Mouse (Mus musculus) G1E (cell line): ENCODE results near the gene Kcns1. TPM values are rescaled to one million over a fixed set of nuclear protein-coding genes. Genes with fewer than 3 reads are reported as not detected.

ENCODE experiments used
- ATAC-seq: 2 replicates; pipeline ENCODE4 v1.8.0; 2016; ENCODE audit warnings: mild to moderate bottlenecking; ENCODE audit not compliant: insufficient number of reproducible peaks, poor library complexity, low FRiP score, severe bottlenecking; ENCODE audit errors: extremely low read depth
- DNase-seq: peaks from one replicate; pipeline ENCODE4 v3.0.0; 2012; ENCODE audit warnings: low spot score
- H3K27me3 ChIP-seq: 2 replicates; pipeline ENCODE4 v1.6.1; 2012; ENCODE audit warnings: mild to moderate bottlenecking, low read length, inconsistent platforms; ENCODE audit not compliant: insufficient read depth
- H3K36me3 ChIP-seq: replicated peaks from 2 replicates; pipeline ENCODE3; 2012; ENCODE audit warnings: mild to moderate bottlenecking, inconsistent platforms
- H3K4me1 ChIP-seq: 2 replicates; pipeline ENCODE4 v1.6.1; 2012; ENCODE audit warnings: low read depth, low read length, inconsistent platforms, mixed read lengths; ENCODE audit not compliant: insufficient read depth
- H3K4me3 ChIP-seq: 2 replicates; pipeline ENCODE4 v1.5.1; 2012; ENCODE audit warnings: low read depth, mild to moderate bottlenecking, inconsistent platforms, low read length, moderate library complexity, mixed read lengths
- H3K9me3 ChIP-seq: replicated peaks from 2 replicates; pipeline ENCODE4 v1.6.1; 2012; ENCODE audit warnings: inconsistent platforms
- CTCF ChIP-seq: IDR thresholded peaks from 2 replicates; pipeline ENCODE4 v1.5.1; 2012; ENCODE audit warnings: low read depth, low read length, inconsistent platforms, mixed read lengths
- GATA1 ChIP-seq: IDR thresholded peaks from 2 replicates; pipeline ENCODE4 v1.6.1; 2012; ENCODE audit warnings: borderline replicate concordance, low read length, inconsistent platforms, mixed read lengths
- GATA2 ChIP-seq: IDR thresholded peaks from 2 replicates; pipeline ENCODE4 v1.6.1; 2012; ENCODE audit warnings: low read depth, low read length, inconsistent platforms, borderline replicate concordance
- POLR2AphosphoS5 ChIP-seq: IDR thresholded peaks from 2 replicates; pipeline ENCODE4 v1.6.1; 2012; ENCODE audit warnings: low read depth, low read length, inconsistent platforms; ENCODE audit not compliant: insufficient replicate concordance
- TAL1 ChIP-seq: conservative IDR thresholded peaks from 2 replicates; pipeline ENCODE4 v1.6.1; 2012; ENCODE audit warnings: low read depth, low read length, inconsistent platforms, mixed read lengths
- polyA plus RNA-seq: library from polyadenylated mRNA; stranded (reverse); fragments of >175 nt; gene quantifications from 2 replicates; pipeline ENCODE4 v1.2.3, GENCODE M21; 2012
- total RNA-seq, 2 experiments: library from RNA; stranded (forward) in 1 of 2; stranded (reverse) in 1 of 2; fragments of 200-1000 nt in 1 of 2; fragments of >200 nt in 1 of 2; fragmentation: Nextera tagmentation in 1 of 2; gene quantifications; 2 replicates each; pipeline ENCODE4 v1.2.3; 2014 to 2017

Gene Kcns1
- total and polyA plus RNA-seq, 3 experiments: not detected

GRCm38 (mm10) chr2:164164941-164165340, 6.0 kb downstream of the Kcns1 start:
- H3K9me3 ChIP-seq: peaks cover 7% of the 10 kb centered on the region
- DNase-seq (no peak), ATAC-seq (no peak)
- H3K27me3 ChIP-seq: peaks cover 3% of the 10 kb centered on the region; the same call in 1 of the 2 replicates
- no peak for TF ChIP-seq GATA2
- no peak for TF ChIP-seq CTCF
- TF ChIP-seq POLR2AphosphoS5: no peak
- TF ChIP-seq TAL1: no peak
- TF ChIP-seq GATA1: no peak
- H3K4me3 ChIP-seq: no peak overlapping the region
- H3K36me3 ChIP-seq: no peaks in the 10 kb centered on the region
- no peaks in the 10 kb centered on the region for H3K4me1 ChIP-seq

GRCm38 (mm10) chr2:164161515-164162055, 9.3 kb downstream of the Kcns1 start:
- Histone ChIP-seq H3K4me3 (no peak overlapping the region), H3K4me1 (no peaks in the 10 kb centered on the region), H3K36me3 (peaks cover 16% of the 10 kb centered on the region), H3K27me3 (no peaks in the 10 kb centered on the region; the same call in 1 of the 2 replicates), H3K9me3 (no peaks in the 10 kb centered on the region)
- ATAC-seq (no peak), DNase-seq (no peak)
- TF ChIP-seq POLR2AphosphoS5: no peak

DNA sequence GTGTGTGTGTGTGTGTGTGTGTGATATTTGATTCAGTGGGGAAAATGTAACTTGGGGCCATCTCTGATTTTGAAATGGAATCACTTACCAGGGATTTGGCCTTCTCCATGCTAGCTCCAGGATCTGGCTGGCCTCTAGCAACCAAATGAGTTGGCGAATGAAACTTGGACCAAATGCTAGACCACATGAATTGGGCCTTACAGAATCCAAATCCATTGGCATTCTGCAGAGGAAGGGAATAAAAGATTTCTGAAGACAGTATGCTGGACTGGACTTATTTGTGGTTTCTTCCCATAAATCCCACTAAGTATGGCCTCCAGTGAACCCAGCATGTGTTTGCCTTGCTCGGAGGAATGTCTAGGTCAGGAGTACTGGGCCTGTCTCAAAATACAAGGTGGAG, 12.1 kb downstream of the Kcns1 start:
- no peaks in the 10 kb centered on the region for H3K9me3 ChIP-seq
- H3K4me1 ChIP-seq: no peaks in the 10 kb centered on the region
- peaks cover 41% of the 10 kb centered on the region for H3K36me3 ChIP-seq
- H3K4me3 ChIP-seq: no peak overlapping the region
- no peak for ATAC-seq
- TF ChIP-seq GATA2: no peak
- TF ChIP-seq POLR2AphosphoS5: no peak
- no peak for TF ChIP-seq CTCF
- no peak for TF ChIP-seq TAL1
- TF ChIP-seq GATA1: no peak
- no peaks in the 10 kb centered on the region for H3K27me3 ChIP-seq
- DNase-seq: no peak

DNA sequence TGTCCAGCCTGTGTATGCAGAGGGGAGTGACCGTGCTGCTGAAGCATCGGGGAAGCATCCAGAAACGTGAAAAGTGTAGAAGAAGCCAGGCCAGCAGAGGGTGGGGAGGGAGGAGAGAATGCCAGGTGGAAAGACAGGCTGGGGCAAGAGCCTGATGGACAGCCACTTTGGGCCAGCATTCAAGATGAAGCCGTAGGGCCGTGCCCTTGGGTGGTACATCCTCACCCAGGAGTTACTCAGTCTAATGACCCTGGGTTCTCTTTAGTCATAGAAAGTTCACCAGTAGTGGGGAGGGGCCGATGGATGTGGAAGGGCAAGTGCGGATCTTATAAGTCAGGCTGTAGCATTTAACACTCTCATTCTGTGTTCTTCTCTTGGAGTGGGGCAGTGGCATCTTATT, 14.8 kb downstream of the Kcns1 start:
- Histone ChIP-seq H3K27me3 (no peaks in the 10 kb centered on the region), H3K9me3 (no peaks in the 10 kb centered on the region), H3K4me1 (no peaks in the 10 kb centered on the region), H3K36me3 (peaks cover 67% of the 10 kb centered on the region), H3K4me3 (no peak overlapping the region)
- DNase-seq (no peak), ATAC-seq (no peak)
- TF ChIP-seq TAL1 (no peak), GATA1 (no peak)

DNA sequence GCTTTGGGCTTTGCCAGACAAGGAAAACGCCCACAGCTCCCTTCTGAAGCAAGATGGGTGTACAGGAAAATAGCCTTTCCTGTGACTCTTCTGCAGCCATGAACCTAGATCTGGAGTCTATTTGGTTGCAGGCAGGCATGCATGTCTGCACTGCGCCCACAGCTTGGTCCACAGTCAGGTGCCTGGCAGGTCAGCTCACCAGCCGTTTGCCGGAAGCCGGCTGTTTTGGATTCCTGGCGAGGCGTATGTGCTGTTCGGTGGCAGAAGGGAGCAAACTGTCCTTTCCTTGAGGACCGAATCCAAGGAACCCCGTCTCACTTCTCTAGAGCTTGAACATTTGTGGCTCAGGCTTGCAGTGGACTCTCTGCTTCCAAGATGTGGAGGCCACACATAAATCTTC, 16.9 kb downstream of the Kcns1 start:
- ATAC-seq (no peak), DNase-seq (no peak)
- H3K9me3 ChIP-seq: no peaks in the 10 kb centered on the region
- H3K4me1 ChIP-seq: no peaks in the 10 kb centered on the region
- no peaks in the 10 kb centered on the region for H3K27me3 ChIP-seq
- no peak for TF ChIP-seq POLR2AphosphoS5
- no peak for TF ChIP-seq GATA2
- TF ChIP-seq CTCF: no peak
- no peak for TF ChIP-seq TAL1
- TF ChIP-seq GATA1: no peak
- no peak overlapping the region for H3K4me3 ChIP-seq
- peaks cover 88% of the 10 kb centered on the region for H3K36me3 ChIP-seq

GRCm38 (mm10) chr2:164152341-164152740, 18.6 kb downstream of the Kcns1 start:
- Histone ChIP-seq H3K36me3 (peaks cover 96% of the 10 kb centered on the region), H3K4me3 (no peak overlapping the region), H3K9me3 (no peaks in the 10 kb centered on the region), H3K27me3 (no peaks in the 10 kb centered on the region), H3K4me1 (no peaks in the 10 kb centered on the region)
- TF ChIP-seq CTCF (no peak), POLR2AphosphoS5 (no peak), GATA1 (no peak), TAL1 (no peak), GATA2 (no peak)
- DNase-seq (no peak), ATAC-seq (no peak)

GRCm38 (mm10) chr2:164150086-164150760, 20.7 kb downstream of the Kcns1 start:
- H3K4me3 ChIP-seq: no peak overlapping the region
- ATAC-seq (no peak), DNase-seq (no peak)
- TF ChIP-seq TAL1 (no peak), CTCF (no peak), GATA1 (no peak), GATA2 (no peak), POLR2AphosphoS5 (no peak)
- no peaks in the 10 kb centered on the region for H3K9me3 ChIP-seq
- peaks cover 2% of the 10 kb centered on the region; the same call in 1 of the 2 replicates for H3K4me1 ChIP-seq
- H3K27me3 ChIP-seq: no peaks in the 10 kb centered on the region
- peaks cover 96% of the 10 kb centered on the region for H3K36me3 ChIP-seq
